Mouse (Mus musculus) embryonic fibroblast, embryonic 13.5 days (primary cell): Measurements from ENCODE around the gene Arl6.

ENCODE experiments used
- CTCF ChIP-seq: IDR thresholded peaks from 2 replicates; pipeline ENCODE4 v1.5.1; 2011; ENCODE audit warnings: mild to moderate bottlenecking, control low read depth, low read length, moderate library complexity, borderline replicate concordance; ENCODE audit not compliant: insufficient read depth
- POLR2A ChIP-seq: IDR thresholded peaks from 2 replicates; pipeline ENCODE4 v1.6.1; 2011; ENCODE audit warnings: low read depth, mild to moderate bottlenecking, control low read depth, low read length, moderate library complexity

- TF ChIP-seq CTCF (no peak), POLR2A (peak; percentile 68)
Measured at GRCm38 (mm10) chr16:59600311-59601251, 38.6 kb downstream of the Arl6 start, which contains the start of gene Crybg3.
